Mouse (Mus musculus): ENCODE measurements around the gene Dgkh.

GRCm38 (mm10) chr14:78689950-78690349 is 42.6 kb downstream of the Dgkh start:
- TF ChIP-seq CTCF (IDR thresholded peaks at IDR 0.05; ENCODE audit: low read depth) = no peak
- TF ChIP-seq EP300 (optimal IDR thresholded peaks at IDR 0.05) = no peak

All from stomach, postnatal 0 days (tissue).